Mouse (Mus musculus): ENCODE results near the gene Zfp292. TPM values are rescaled to one million over a fixed set of nuclear protein-coding genes. Genes with fewer than 3 reads are reported as not detected.

Zfp292 gene
- polyA plus RNA-seq, 1 experiment: 1.3 TPM

- H3K27ac ChIP-seq (ENCODE audit: control insufficient read depth, insufficient read depth, low read depth, low read length): peak overlapping the region; percentile 94
- peaks cover 9% of the 10 kb centered on the region for H3K4me1 ChIP-seq (ENCODE audit: control insufficient read depth, insufficient read depth, low read length)
- TF ChIP-seq CTCF (IDR thresholded peaks at IDR 0.05; ENCODE audit: control insufficient read depth, insufficient read depth, insufficient replicate concordance, low read depth, low read length) (no peak), POLR2A (IDR thresholded peaks at IDR 0.05; ENCODE audit: control insufficient read depth, low read depth, low read length) (no peak)
- no peaks in the 10 kb centered on the region for H3K36me3 ChIP-seq (ENCODE audit: control insufficient read depth, insufficient read depth, low read length)
- H3K27me3 ChIP-seq (ENCODE audit: control insufficient read depth, insufficient read depth, low read length): no peaks in the 10 kb centered on the region
- H3K4me3 ChIP-seq (ENCODE audit: control insufficient read depth, low read depth, low read length): peak overlapping the region; percentile 96
These were observed 738 bp upstream of the Zfp292 start for GRCm38 (mm10) chr4:34883366-34884029.

- TF ChIP-seq POLR2A (IDR thresholded peaks at IDR 0.05; ENCODE audit: control insufficient read depth, low read depth, low read length) (no peak), CTCF (IDR thresholded peaks at IDR 0.05; ENCODE audit: control insufficient read depth, insufficient read depth, insufficient replicate concordance, low read depth, low read length) (no peak)
- Histone ChIP-seq H3K27me3 (ENCODE audit: control insufficient read depth, insufficient read depth, low read length) (no peaks in the 10 kb centered on the region), H3K27ac (ENCODE audit: control insufficient read depth, insufficient read depth, low read depth, low read length) (peak overlapping the region; percentile 94), H3K4me1 (ENCODE audit: control insufficient read depth, insufficient read depth, low read length) (peaks cover 9% of the 10 kb centered on the region), H3K36me3 (ENCODE audit: control insufficient read depth, insufficient read depth, low read length) (no peaks in the 10 kb centered on the region), H3K4me3 (ENCODE audit: control insufficient read depth, low read depth, low read length) (peak overlapping the region; percentile 96)
These were observed 430 bp downstream of the Zfp292 start for GRCm38 (mm10) chr4:34882291-34882769.

GRCm38 (mm10) chr4:34881851-34882250 lies 909 bp downstream of the Zfp292 start:
- H3K36me3 ChIP-seq (ENCODE audit: control insufficient read depth, insufficient read depth, low read length): no peaks in the 10 kb centered on the region
- peak overlapping the region; percentile 9; the same call in 1 of the 2 replicates for H3K4me3 ChIP-seq (ENCODE audit: control insufficient read depth, low read depth, low read length)
- no peak for TF ChIP-seq CTCF (IDR thresholded peaks at IDR 0.05; ENCODE audit: control insufficient read depth, insufficient read depth, insufficient replicate concordance, low read depth, low read length)
- no peak for TF ChIP-seq POLR2A (IDR thresholded peaks at IDR 0.05; ENCODE audit: control insufficient read depth, low read depth, low read length)
- no peak overlapping the region for H3K27ac ChIP-seq (ENCODE audit: control insufficient read depth, insufficient read depth, low read depth, low read length)
- peaks cover 9% of the 10 kb centered on the region for H3K4me1 ChIP-seq (ENCODE audit: control insufficient read depth, insufficient read depth, low read length)
- no peaks in the 10 kb centered on the region for H3K27me3 ChIP-seq (ENCODE audit: control insufficient read depth, insufficient read depth, low read length)

GRCm38 (mm10) chr4:34880921-34881650 lies 1.7 kb downstream of the Zfp292 start:
- H3K4me3 ChIP-seq (ENCODE audit: control insufficient read depth, low read depth, low read length): no peak overlapping the region
- peaks cover 9% of the 10 kb centered on the region for H3K4me1 ChIP-seq (ENCODE audit: control insufficient read depth, insufficient read depth, low read length)
- H3K27ac ChIP-seq (ENCODE audit: control insufficient read depth, insufficient read depth, low read depth, low read length): no peak overlapping the region
- no peaks in the 10 kb centered on the region for H3K36me3 ChIP-seq (ENCODE audit: control insufficient read depth, insufficient read depth, low read length)
- no peaks in the 10 kb centered on the region for H3K27me3 ChIP-seq (ENCODE audit: control insufficient read depth, insufficient read depth, low read length)
- TF ChIP-seq POLR2A (IDR thresholded peaks at IDR 0.05; ENCODE audit: control insufficient read depth, low read depth, low read length): no peak
- no peak for TF ChIP-seq CTCF (IDR thresholded peaks at IDR 0.05; ENCODE audit: control insufficient read depth, insufficient read depth, insufficient replicate concordance, low read depth, low read length)

- H3K27me3 ChIP-seq (ENCODE audit: control insufficient read depth, insufficient read depth, low read length): no peaks in the 10 kb centered on the region
- TF ChIP-seq CTCF (IDR thresholded peaks at IDR 0.05; ENCODE audit: control insufficient read depth, insufficient read depth, insufficient replicate concordance, low read depth, low read length): no peak
- TF ChIP-seq POLR2A (IDR thresholded peaks at IDR 0.05; ENCODE audit: control insufficient read depth, low read depth, low read length): no peak
- no peaks in the 10 kb centered on the region for H3K4me1 ChIP-seq (ENCODE audit: control insufficient read depth, insufficient read depth, low read length)
- no peak overlapping the region for H3K4me3 ChIP-seq (ENCODE audit: control insufficient read depth, low read depth, low read length)
- no peaks in the 10 kb centered on the region for H3K36me3 ChIP-seq (ENCODE audit: control insufficient read depth, insufficient read depth, low read length)
- H3K27ac ChIP-seq (ENCODE audit: control insufficient read depth, insufficient read depth, low read depth, low read length): no peak overlapping the region
These were observed 8.5 kb downstream of the Zfp292 start for GRCm38 (mm10) chr4:34874234-34874633.

- Histone ChIP-seq H3K27me3 (ENCODE audit: control insufficient read depth, insufficient read depth, low read length) (no peaks in the 10 kb centered on the region), H3K4me3 (ENCODE audit: control insufficient read depth, low read depth, low read length) (no peak overlapping the region), H3K27ac (ENCODE audit: control insufficient read depth, insufficient read depth, low read depth, low read length) (no peak overlapping the region), H3K36me3 (ENCODE audit: control insufficient read depth, insufficient read depth, low read length) (no peaks in the 10 kb centered on the region), H3K4me1 (ENCODE audit: control insufficient read depth, insufficient read depth, low read length) (no peaks in the 10 kb centered on the region)
- TF ChIP-seq POLR2A (IDR thresholded peaks at IDR 0.05; ENCODE audit: control insufficient read depth, low read depth, low read length): no peak
These were observed 9.8 kb downstream of the Zfp292 start for GRCm38 (mm10) chr4:34872896-34873495.

GRCm38 (mm10) chr4:34869813-34870212 lies 12.9 kb downstream of the Zfp292 start:
- Histone ChIP-seq H3K27ac (ENCODE audit: control insufficient read depth, insufficient read depth, low read depth, low read length) (no peak overlapping the region), H3K4me3 (ENCODE audit: control insufficient read depth, low read depth, low read length) (no peak overlapping the region), H3K27me3 (ENCODE audit: control insufficient read depth, insufficient read depth, low read length) (no peaks in the 10 kb centered on the region), H3K36me3 (ENCODE audit: control insufficient read depth, insufficient read depth, low read length) (no peaks in the 10 kb centered on the region), H3K4me1 (ENCODE audit: control insufficient read depth, insufficient read depth, low read length) (no peaks in the 10 kb centered on the region)
- TF ChIP-seq POLR2A (IDR thresholded peaks at IDR 0.05; ENCODE audit: control insufficient read depth, low read depth, low read length) (no peak), CTCF (IDR thresholded peaks at IDR 0.05; ENCODE audit: control insufficient read depth, insufficient read depth, insufficient replicate concordance, low read depth, low read length) (no peak)

All from testis, adult 2 months (tissue).